Mouse (Mus musculus): ENCODE data around the gene Tnpo3. TPM values are rescaled to one million over a fixed set of nuclear protein-coding genes. Genes with fewer than 3 reads are reported as not detected.

The Tnpo3 gene
- polyA plus RNA-seq, 1 experiment from 2014 or later, result 74.9 TPM

GRCm38 (mm10) chr6:29500810-29501209 lies 108.9 kb downstream of the Tnpo3 start:
- Histone ChIP-seq H3K27ac (replicated peaks) (no peak overlapping the region), H3K9ac (replicated peaks) (no peak overlapping the region), H3K4me2 (no peak overlapping the region), H3K27me3 (replicated peaks) (peaks cover 31% of the 10 kb centered on the region), H3K4me3 (replicated peaks) (no peak overlapping the region), H3K4me1 (no peaks in the 10 kb centered on the region), H3K9me3 (replicated peaks) (no peaks in the 10 kb centered on the region), H3K36me3 (no peaks in the 10 kb centered on the region)
- ATAC-seq (ENCODE audit: low FRiP score), result no peak
- WGBS, result 94% methylated on average over 6 of the region's 6 CpGs

- 96% methylated on average over 7 of the region's 7 CpGs for WGBS
- H3K9ac ChIP-seq (replicated peaks), result no peak overlapping the region
- ATAC-seq (ENCODE audit: low FRiP score), result no peak
- H3K36me3 ChIP-seq, result no peaks in the 10 kb centered on the region
- H3K9me3 ChIP-seq (replicated peaks), result no peaks in the 10 kb centered on the region
- H3K4me2 ChIP-seq, result no peak overlapping the region
- peaks cover 30% of the 10 kb centered on the region for H3K27me3 ChIP-seq (replicated peaks)
- H3K4me3 ChIP-seq (replicated peaks), result no peak overlapping the region
- H3K4me1 ChIP-seq, result no peaks in the 10 kb centered on the region
- H3K27ac ChIP-seq (replicated peaks), result no peak overlapping the region
Observed at GRCm38 (mm10) chr6:29500177-29500576, 109.5 kb downstream of the Tnpo3 start.

GRCm38 (mm10) chr6:29497791-29498190 lies 111.9 kb downstream of the Tnpo3 start:
- Histone ChIP-seq H3K9ac (replicated peaks) (no peak overlapping the region), H3K4me2 (no peak overlapping the region), H3K9me3 (replicated peaks) (no peaks in the 10 kb centered on the region), H3K27ac (replicated peaks) (no peak overlapping the region), H3K4me1 (no peaks in the 10 kb centered on the region), H3K4me3 (replicated peaks) (no peak overlapping the region), H3K27me3 (replicated peaks) (peaks cover 33% of the 10 kb centered on the region), H3K36me3 (no peaks in the 10 kb centered on the region)
- ATAC-seq (ENCODE audit: low FRiP score), result no peak
- 37% methylated on average over 2 of the region's 2 CpGs for WGBS

GRCm38 (mm10) chr6:29496270-29496669 lies 113.4 kb downstream of the Tnpo3 start:
- Histone ChIP-seq H3K9ac (replicated peaks) (no peak overlapping the region), H3K27ac (replicated peaks) (no peak overlapping the region), H3K9me3 (replicated peaks) (no peaks in the 10 kb centered on the region), H3K27me3 (replicated peaks) (peaks cover 33% of the 10 kb centered on the region), H3K4me2 (no peak overlapping the region), H3K4me1 (no peaks in the 10 kb centered on the region), H3K36me3 (no peaks in the 10 kb centered on the region), H3K4me3 (replicated peaks) (no peak overlapping the region)
- no peak for ATAC-seq (ENCODE audit: low FRiP score)
- 16% methylated on average over 25 of the region's 25 CpGs for WGBS

- Histone ChIP-seq H3K9ac (replicated peaks) (no peak overlapping the region), H3K4me1 (no peaks in the 10 kb centered on the region), H3K4me2 (no peak overlapping the region), H3K36me3 (no peaks in the 10 kb centered on the region), H3K27ac (replicated peaks) (no peak overlapping the region), H3K9me3 (replicated peaks) (no peaks in the 10 kb centered on the region), H3K4me3 (replicated peaks) (no peak overlapping the region), H3K27me3 (replicated peaks) (peaks cover 33% of the 10 kb centered on the region)
- WGBS, result 82% methylated on average over 4 of the region's 4 CpGs
- ATAC-seq (ENCODE audit: low FRiP score), result no peak
Observed at GRCm38 (mm10) chr6:29494101-29494500, 115.6 kb downstream of the Tnpo3 start.

Other genes with a start within 250 kb of the Tnpo3 start
- gene Opn1sw, start 221.4 kb downstream of the Tnpo3 start, polyA plus RNA-seq (2015; fragmentation: Nextera tagmentation; extraction: Ambion mirVana), result 0.22 and 0.61 TPM in 2 replicates
- gene Ccdc136, start 213.6 kb downstream of the Tnpo3 start, polyA plus RNA-seq (2015; fragmentation: Nextera tagmentation; extraction: Ambion mirVana), result 49.2 and 53.6 TPM in 2 replicates
- 5.2 and 5.3 TPM in 2 replicates for gene Flnc, start 176.6 kb downstream of the Tnpo3 start, polyA plus RNA-seq (2015; fragmentation: Nextera tagmentation; extraction: Ambion mirVana)
- 347 and 386 TPM in 2 replicates for gene Atp6v1f, start 142.2 kb downstream of the Tnpo3 start, polyA plus RNA-seq (2015; fragmentation: Nextera tagmentation; extraction: Ambion mirVana)
- 0.40 and 0.68 TPM in 2 replicates for gene Atp6v1fnb, start 138.4 kb downstream of the Tnpo3 start, polyA plus RNA-seq (2015; fragmentation: Nextera tagmentation; extraction: Ambion mirVana)
- gene Kcp, start 101.9 kb downstream of the Tnpo3 start, polyA plus RNA-seq (2015; fragmentation: Nextera tagmentation; extraction: Ambion mirVana), result 19.0 and 21.5 TPM in 2 replicates
- gene Irf5, start 83.3 kb downstream of the Tnpo3 start, polyA plus RNA-seq (2015; fragmentation: Nextera tagmentation; extraction: Ambion mirVana), result 2.7 and 4.9 TPM in 2 replicates
- gene Tspan33, start 84.3 kb upstream of the Tnpo3 start, polyA plus RNA-seq (2015; fragmentation: Nextera tagmentation; extraction: Ambion mirVana), result 11.0 and 12.9 TPM in 2 replicates
- 10.8 and 18.3 TPM in 2 replicates for gene Smo, start 125.6 kb upstream of the Tnpo3 start, polyA plus RNA-seq (2015; fragmentation: Nextera tagmentation; extraction: Ambion mirVana)
- gene Ahcyl2, start 158.1 kb upstream of the Tnpo3 start, polyA plus RNA-seq (2015; fragmentation: Nextera tagmentation; extraction: Ambion mirVana), result 19.4 and 20.8 TPM in 2 replicates